Mouse (Mus musculus) right cerebral cortex, postnatal 14 days (tissue): ENCODE data around the gene Gtf2h3.

ENCODE experiments used
- DNase-seq: peaks from one replicate; pipeline ENCODE4 v3.0.0; 2022

Gtf2h3 gene

GRCm38 (mm10) chr5:124637836-124638235 is 58.9 kb downstream of the Gtf2h3 start:
- DNase-seq, result no peak
